Mouse (Mus musculus) thymus, postnatal 25 days (tissue): ENCODE data around the gene Neb.
A peak's percentile ranks its signal among the peaks of the same experiment; 100 is the strongest.

ENCODE experiments used
- DNase-seq: peaks from one replicate; pipeline ENCODE4 v3.0.0; 2022

Neb gene

GRCm38 (mm10) chr2:52372480-52372879, 5.8 kb downstream of the Neb start:
- no peak for DNase-seq

- DNase-seq, result no peak
These were observed 6.2 kb downstream of the Neb start for GRCm38 (mm10) chr2:52372080-52372479.

GRCm38 (mm10) chr2:52371066-52371465, 7.2 kb downstream of the Neb start:
- DNase-seq, result no peak

- DNase-seq, result no peak
These were observed 8.7 kb downstream of the Neb start for GRCm38 (mm10) chr2:52369622-52370021.

GRCm38 (mm10) chr2:52367665-52368064, 10.6 kb downstream of the Neb start:
- DNase-seq, result no peak

GRCm38 (mm10) chr2:52367248-52367647, 11.0 kb downstream of the Neb start:
- no peak for DNase-seq

GRCm38 (mm10) chr2:52361086-52361485, 17.2 kb downstream of the Neb start:
- no peak for DNase-seq

- DNase-seq, result no peak
These were observed 18.6 kb downstream of the Neb start for GRCm38 (mm10) chr2:52359722-52360121.

GRCm38 (mm10) chr2:52358156-52358555, 20.1 kb downstream of the Neb start:
- no peak for DNase-seq

- no peak for DNase-seq
These were observed 27.2 kb downstream of the Neb start for GRCm38 (mm10) chr2:52351029-52351428.

GRCm38 (mm10) chr2:52340990-52341389, 37.3 kb downstream of the Neb start:
- no peak for DNase-seq

- DNase-seq, result no peak
These were observed 42.7 kb downstream of the Neb start for GRCm38 (mm10) chr2:52335556-52335955.

GRCm38 (mm10) chr2:52335087-52335486, 43.2 kb downstream of the Neb start:
- no peak for DNase-seq

GRCm38 (mm10) chr2:52333535-52333934, 44.7 kb downstream of the Neb start:
- DNase-seq, result no peak

- no peak for DNase-seq
These were observed 46.5 kb downstream of the Neb start for GRCm38 (mm10) chr2:52331761-52332160.

GRCm38 (mm10) chr2:52327244-52327815, 50.9 kb downstream of the Neb start:
- DNase-seq, result no peak

GRCm38 (mm10) chr2:52321866-52322265, 56.4 kb downstream of the Neb start:
- DNase-seq, result no peak

GRCm38 (mm10) chr2:52320175-52320574, 58.1 kb downstream of the Neb start:
- no peak for DNase-seq

GRCm38 (mm10) chr2:52319020-52319567, 59.2 kb downstream of the Neb start:
- no peak for DNase-seq

- no peak for DNase-seq
These were observed 60.8 kb downstream of the Neb start for GRCm38 (mm10) chr2:52317471-52317870.

GRCm38 (mm10) chr2:52315737-52316136, 62.5 kb downstream of the Neb start:
- DNase-seq, result no peak

GRCm38 (mm10) chr2:52314922-52315730, 63.1 kb downstream of the Neb start:
- peak; percentile 19 for DNase-seq

- peak; percentile 14 for DNase-seq
These were observed 67.5 kb downstream of the Neb start for GRCm38 (mm10) chr2:52310757-52311156.

GRCm38 (mm10) chr2:52306635-52307034, 71.6 kb downstream of the Neb start:
- no peak for DNase-seq
